Mouse (Mus musculus) urinary bladder, postnatal 10 days (tissue): Measurements from ENCODE around the gene Apoh.

ENCODE experiments used
- DNase-seq: peaks from one replicate; pipeline ENCODE4 v3.0.0; 2022; ENCODE audit warnings: low spot score

Apoh gene

DNA sequence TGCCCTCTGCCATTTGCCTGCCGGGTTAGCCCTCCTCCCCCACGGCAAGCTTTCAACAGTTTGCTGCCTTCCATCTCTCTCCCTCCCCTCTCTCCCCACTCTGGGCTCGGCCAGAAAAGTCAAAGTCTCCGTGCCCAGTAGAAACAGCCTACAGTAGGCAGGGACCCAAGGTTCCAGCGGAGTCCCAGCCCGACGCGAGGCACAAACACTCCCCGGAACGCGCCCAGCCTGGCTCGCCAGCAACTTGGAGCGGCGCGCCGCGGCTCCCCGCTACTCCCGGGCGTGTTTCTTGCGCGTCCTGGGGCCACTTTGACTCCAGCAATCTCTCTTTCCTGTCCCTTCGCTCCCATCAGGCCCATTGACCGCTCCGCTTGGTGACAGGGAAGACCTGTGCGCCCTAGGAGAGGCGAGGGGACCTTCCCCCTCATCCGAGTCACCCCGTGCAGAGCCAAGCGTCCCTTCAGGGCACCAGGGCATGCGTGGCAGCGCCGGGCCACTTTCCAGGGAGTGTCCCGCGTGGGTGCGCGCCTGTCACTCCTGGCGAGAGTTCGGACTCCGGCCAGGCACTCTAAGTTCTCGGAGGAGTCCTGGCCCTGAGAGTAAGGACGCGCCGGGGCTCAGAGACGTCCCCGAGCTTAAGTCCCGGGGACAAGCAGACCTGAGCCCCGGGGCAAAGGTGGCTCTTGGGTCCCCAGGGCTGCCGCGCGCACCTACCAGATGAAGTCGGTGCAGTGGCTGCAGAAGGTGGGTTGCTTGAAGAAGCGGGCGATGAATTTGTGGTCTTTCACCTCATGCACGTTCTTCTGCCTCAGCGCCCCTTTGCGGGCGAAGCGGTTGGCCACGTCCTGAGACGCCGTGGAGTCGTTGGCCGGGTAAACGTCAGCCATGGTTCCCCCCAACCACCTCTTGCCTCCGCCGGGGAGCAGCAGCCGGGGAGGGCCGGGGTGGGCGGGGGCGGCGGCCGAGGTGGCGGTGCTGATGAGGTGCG, at the start of gene Apoh:
TSS of gene Apoh (plus strand) at position 574 of the 988 bp plus-strand sequence.
- DNase-seq: no peak

DNA sequence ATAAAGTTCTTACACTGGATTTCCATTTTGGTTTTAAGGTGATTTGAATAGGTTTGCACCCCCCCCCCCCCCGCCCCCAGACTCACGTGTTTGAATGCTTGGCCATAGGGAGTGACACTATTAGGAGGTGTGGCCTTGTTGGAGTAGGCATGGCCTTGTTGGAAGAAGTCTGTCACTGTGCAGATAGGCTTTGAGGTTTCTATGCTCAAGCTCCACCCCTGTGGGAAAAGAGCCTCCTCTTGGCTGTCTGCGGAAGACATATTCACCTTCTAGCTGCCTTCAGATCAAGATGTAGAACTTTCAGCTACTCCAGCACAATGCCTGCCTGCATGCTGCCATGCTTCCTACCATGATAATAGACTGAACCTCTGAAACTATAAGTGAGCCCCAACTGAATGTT, 49.3 kb upstream of the Apoh start:
- no peak for DNase-seq

DNA sequence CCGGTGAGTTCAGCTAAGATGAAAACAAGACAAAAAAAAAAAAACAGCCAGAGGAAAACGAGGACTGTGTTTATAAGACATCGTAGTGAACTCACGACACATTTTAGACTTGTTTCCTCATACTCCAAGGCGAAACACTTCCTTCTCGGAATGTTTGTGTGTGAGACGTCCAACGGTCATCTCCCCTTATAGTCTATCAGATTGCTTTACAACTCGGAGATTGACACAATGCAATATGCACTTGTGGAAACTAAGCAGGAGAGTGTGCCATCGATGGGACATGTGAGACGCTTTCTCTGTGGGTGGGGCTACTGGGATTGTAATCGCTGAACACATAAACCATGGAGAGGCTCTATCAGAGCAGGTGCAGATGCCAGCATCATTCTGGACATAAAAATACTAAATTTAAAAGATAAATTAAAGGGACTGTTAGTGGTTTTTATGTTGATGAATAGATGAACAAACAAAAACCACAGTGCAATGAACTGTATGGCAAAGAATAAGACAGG, 48.8 kb upstream of the Apoh start:
- DNase-seq: no peak

DNA sequence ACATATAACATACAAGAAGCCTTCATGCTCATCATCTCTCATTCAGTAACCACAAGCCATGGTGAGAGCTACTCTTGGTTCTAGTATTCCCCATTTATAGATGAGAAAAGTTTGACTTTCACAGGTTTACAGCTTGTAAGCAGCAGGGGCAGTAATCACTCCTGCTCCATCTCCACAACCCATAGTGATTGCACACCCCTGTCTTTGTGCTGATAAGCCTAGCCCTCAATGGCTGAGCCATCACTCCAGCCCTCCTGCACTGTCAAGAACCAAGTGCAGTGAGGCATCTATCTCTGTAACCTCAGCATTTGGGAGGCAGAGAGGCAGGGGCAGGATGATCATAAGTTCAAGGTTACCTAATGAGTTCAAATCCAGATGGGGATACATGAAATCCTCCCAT, 47.8 kb upstream of the Apoh start:
- no peak for DNase-seq

DNA sequence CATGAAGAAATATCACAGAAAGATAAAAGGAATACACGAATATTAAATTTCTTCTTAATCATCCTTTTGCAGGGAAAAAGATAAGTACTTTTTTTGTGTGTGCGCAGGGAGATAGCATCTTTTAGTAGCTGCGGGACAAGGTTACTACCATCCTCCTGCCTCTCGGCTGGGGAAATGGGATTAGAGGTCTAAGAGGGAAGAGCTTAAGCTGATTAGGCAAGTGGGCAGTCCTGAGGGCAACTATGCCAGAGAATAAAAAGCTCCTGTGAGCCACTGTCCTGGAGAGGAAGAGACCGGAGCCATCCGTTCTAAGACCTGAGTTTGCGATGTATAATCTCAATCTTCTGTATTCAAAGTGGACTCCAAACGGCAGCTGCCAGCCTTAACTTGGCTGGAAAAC, 45.2 kb upstream of the Apoh start:
- DNase-seq: no peak

DNA sequence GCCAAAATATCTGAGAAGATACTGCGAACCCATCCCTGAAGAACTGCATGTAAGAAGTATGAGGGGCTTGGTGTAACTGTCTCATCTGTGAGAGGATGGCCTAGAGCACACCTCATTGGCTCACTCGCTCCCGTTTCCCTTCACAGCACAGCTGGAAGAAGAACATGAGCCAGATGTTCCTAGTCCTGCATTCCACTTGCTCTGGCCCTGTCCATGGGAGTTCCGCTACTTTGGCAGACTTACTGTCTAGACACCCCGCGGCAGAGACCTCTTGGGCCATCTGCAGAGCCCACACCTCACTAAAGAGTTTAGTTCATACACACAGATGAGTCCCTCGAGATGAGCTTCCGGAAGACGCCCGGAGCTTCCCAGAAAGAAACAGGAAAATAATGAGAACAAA, 43.2 kb upstream of the Apoh start:
- DNase-seq: no peak

DNA sequence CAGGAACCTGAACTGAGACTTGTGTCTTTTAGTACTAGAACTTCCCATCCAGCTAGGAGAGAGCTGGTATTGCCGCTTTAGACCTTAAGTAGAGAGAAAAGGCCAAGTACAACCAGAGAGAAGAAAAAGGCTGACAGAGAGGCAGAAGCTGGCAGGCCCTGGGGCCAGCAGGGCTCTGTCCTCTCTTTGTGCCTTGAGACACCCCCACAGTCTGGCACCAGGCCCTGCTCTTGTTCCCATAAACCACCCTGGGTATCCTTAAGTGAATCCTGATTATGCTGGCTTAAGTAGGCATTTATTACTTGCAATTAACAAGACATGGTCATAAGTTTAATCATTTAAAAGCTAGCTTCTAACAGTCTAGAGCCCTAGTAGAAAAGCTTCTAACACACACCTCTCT, 42.7 kb upstream of the Apoh start:
- no peak for DNase-seq

DNA sequence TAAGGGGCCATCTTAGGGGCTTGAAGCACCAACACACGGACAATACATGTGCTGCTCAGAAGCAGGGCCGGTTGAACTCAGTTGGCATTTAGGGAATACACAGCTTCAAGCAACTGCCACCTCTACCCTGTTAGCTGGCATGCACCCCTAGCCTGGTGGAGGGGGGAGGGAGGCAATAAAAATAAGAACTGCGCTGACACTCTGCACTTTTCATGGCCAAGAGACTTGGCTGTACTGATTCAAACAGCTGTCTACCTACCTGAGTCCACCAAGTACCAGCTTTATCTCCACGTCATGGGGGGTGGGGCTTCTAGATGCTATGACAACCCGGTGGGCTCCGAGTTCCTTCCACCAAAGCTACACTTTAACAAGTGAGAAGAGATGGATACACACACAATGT, 42.1 kb upstream of the Apoh start:
- no peak for DNase-seq

DNA sequence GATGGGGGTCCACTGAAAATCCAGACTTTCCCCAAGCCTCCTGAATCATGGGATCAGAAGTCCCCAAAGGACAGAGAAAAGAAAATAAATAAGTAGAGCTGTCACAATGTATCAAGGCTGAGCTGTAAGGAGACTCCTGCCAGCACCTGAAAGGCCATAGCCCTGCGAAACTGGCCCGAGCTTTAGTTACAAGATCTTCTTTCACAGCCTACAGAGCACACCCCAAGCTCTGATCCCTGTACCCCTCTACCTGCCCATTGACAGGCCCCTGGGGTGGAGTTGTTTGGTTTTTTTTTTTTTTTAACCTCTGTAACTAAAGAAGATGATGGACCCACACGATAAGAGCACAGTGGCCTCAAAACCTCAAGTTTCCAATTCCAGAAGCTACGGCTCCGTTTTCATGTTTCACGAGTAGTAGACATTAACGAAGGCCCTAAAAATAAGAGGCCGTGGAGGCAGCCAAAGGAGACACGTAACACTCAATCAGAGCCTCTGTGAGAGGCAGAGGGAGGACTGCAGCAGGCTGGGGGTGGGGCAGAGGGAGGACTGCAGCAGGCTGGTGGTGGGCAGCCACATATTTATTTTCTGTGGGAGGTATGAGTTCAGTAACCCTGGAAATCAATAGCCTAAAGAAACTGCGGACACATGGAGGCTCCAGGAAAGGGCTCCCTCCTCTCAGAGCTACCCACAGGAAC, 41.2 kb upstream of the Apoh start:
- DNase-seq: no peak

DNA sequence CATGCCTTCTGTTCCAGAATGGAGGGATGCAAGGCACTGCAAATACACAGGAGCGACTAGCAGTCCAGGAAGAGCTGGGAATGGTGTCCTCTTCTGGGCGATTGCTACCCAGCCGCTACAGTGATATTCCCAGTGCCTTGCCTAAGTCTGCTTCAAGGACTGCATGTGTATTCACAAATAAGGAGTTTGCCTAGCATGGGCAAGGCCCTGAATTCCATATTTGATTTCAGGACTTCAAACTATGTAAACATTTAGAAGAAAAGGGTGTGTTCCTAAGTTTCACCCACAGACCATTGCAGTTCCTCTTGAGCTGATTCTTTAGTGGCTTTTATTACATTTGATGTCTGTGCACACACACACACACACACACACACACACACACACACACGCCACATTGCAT, 39.4 kb upstream of the Apoh start:
- DNase-seq: no peak

DNA sequence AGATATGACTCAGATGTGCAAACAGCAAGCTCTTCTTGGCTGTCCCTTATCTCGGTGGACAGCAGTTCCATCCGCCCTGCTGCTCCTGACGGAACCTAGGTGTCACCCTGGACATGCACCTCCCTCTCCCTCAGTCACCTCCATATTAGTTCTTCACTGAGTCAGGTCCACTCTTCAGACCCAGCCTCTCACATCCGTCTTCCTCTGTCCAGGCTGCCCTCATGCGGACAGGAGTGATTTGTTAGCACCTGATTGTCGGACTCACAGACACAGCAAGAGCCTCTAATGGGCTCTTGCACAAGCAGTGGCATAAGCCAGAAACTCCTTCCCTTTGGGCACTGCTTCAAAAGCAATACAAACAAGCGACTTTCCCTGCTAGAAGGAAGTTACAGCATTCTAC, 35.9 kb upstream of the Apoh start:
- no peak for DNase-seq

DNA sequence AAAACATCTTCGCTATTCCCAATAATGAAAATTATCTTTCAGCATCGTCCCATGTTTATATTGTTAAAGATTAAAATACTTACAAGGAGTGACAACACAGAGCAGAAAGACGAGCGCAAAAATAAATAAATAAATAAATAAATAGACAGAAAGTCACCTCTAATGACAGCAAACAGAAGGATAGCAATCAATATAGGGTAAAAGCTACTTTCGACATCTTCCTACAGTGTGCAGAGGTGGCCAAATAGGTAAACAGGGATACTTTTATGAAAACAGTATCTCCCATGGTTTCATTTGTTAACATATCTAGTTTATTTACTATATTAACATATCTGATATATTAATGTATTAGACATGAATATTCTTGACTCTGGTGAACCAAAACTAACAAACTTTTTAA, 34.9 kb upstream of the Apoh start:
- no peak for DNase-seq

DNA sequence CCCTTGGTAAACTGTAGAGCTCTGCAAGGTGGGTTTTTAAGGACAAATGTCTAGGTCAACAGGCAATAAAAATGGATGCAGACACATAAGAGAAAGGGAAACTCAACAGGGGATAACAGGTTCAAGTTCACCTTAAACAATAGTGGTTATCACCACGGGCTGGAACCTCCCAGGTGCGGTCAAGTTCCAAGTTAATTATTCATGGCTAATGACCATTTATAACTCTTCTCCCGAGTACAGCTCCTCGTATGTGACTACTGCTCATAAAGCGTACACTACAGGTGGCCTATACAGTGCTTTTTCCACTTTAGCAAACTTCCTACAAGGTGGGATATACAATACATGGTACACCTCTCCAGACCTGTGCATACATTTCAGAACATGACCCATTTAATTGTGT, 33.4 kb upstream of the Apoh start:
- DNase-seq: no peak

DNA sequence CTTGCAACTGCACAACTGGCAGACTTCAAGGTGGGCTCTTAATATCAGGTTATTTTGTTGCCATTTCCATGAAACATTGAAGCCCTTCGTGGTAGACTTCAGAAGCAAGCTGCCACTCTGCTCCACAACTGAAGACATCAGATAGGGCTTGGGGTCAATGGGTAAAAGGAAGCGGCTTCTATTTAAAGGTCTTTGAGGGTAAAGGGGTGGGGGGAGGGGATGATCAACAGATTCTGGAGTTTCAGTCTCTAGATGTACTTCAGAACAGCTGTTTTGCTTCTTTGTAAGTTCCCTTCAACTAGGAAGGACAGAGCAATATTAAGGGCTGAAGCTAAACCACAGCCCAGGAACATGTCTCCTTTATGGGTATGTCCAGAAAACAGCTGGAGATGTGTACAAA, 31.2 kb upstream of the Apoh start:
- DNase-seq: no peak

DNA sequence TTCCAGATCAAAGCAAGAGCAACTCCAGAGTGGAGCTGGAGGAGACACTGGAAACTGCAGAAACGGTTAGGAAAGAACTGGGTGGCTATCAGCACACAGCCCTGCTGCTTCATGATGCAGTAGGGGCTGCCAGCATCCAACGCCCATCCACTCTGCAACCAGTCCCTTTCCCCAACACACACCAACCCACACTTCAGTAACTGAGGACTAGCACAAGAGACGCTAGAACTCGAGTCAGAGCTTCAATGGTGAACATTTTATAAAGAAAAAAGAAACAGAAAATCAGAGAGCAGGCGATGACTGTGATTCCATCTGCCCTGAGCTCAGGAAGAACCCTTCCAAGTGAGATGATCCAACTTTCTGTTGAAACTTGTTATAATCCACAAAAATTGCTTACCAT, 30.6 kb upstream of the Apoh start:
- no peak for DNase-seq

DNA sequence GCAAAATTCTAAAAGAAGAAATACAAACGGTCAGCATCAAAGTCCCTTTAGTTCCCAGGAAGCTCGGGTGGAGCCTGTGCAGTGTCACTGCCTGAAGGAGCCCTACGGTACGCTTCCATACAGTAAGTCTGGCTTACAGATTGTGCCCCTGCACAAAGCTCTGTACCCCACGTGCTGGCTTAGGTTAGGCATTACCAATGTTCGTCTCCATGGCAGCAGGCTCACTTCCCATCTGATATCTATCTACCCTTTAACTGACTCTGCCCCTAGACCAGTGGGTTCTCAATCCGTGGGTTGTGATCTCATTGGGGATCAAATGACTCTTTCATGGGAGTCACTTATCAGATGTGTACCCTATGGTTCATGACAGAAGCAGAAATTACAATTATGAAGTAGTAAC, 27.4 kb upstream of the Apoh start:
- DNase-seq: no peak

DNA sequence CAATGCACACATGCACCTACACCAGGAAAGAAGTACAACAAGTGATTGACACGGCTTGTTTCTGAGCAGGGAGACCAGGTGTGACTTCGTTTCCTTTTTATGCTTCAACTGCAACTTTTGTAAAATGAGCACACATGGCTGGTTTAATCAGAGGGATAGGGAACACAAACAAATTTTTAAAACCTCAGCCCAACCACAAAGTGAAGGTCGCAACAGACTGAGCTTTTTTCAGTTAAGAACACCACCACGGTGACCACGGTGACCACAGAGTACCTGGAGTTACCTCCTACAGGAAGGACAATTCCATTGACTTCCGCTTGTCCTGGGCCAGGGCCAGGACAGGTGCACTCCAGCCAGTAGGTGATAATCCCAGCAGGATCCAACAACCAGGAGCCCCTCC, 25.3 kb upstream of the Apoh start:
- no peak for DNase-seq

DNA sequence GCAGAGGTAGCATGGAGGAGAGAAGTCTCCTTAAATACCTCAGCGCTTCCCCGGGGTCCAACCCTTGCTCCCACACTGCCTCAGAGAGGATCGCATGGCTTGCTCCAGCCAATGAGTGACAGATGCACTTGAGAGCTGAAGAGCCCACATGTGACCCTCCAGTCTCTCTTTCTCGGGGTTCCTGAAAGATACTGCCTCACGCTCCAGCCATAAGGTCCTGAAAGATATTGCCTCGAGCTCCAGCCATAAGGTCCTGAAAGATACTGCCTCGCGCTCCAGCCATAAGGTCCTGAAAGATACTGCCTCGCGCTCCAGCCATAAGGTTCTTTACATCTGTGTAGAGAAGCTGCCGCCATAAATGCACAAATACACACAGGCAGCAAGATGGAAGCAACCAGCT, 24.0 kb upstream of the Apoh start:
- DNase-seq: no peak

DNA sequence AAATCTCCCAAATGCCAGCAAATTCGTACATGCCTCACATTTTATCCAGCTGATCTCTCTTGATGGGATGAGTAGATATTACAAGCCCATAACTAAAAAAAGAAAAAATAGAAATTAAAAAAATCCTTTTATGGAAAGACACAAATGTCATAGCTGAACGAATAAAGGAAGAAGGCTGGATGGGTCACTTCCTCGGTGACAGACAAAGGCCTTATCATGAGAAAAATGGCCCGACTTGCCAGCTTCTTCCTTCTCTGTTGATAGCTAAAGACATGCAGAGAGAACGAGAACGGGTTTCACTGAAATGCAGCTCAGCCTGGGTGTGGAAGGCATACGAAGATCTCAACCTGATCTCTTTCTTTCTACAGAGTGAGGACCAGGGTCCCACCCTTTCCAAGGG, 22.6 kb upstream of the Apoh start:
- no peak for DNase-seq

DNA sequence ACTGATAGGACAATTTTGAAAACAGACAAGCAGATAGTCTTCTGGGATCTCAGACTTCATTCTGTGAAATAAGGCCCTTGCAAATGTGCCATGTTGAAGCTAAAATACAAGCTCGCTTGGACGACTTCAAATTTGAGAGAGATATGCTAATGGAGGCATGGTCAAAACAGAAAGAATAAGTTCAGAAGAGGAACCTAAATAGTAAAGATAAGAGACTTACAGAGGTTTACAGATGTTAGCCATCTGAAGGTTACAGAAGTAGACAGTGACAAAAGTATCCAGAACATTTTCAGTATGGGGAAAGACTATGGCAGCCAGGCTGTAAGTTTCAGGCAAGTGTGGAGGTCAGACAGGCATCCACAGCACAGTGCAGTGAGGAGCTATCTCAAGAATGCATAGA, 21.0 kb upstream of the Apoh start:
- no peak for DNase-seq

DNA sequence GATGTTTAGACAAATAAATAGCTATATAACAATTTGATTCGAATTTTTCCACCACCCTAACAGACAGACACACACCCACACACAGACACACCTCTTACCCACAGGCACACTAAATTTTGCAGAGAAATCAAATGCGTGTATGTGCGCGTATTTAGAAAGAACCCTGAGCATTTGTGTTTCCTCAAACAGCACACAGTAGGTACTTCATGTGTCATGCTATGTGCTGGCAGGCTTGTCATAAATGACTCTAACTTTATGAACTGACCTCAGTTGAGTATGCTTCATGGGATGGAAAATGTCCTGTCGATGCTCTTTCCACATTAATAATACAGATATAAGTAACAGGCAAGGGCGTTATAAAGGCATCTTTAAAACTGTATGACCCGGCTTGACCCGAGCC, 17.2 kb upstream of the Apoh start:
- no peak for DNase-seq

DNA sequence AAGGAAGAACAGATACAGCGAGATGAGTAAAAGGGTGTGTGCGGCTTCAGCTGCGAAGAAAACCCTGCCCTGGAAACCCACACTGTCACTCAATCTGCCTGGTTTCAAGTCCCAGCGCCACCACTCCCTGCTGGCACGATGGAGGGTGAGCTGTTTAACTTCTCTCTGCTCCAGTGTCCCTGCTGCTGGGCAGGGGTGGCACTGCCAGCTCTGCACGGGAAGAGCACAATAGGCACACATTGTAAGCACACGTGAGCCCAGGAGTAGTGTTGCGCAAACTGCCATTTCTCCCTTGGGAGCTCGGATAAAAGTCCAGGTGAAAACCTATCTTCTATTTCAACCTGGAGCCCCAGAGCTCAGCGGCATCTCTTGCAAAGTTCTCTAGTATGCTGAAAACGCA, 12.3 kb upstream of the Apoh start:
- DNase-seq: no peak

DNA sequence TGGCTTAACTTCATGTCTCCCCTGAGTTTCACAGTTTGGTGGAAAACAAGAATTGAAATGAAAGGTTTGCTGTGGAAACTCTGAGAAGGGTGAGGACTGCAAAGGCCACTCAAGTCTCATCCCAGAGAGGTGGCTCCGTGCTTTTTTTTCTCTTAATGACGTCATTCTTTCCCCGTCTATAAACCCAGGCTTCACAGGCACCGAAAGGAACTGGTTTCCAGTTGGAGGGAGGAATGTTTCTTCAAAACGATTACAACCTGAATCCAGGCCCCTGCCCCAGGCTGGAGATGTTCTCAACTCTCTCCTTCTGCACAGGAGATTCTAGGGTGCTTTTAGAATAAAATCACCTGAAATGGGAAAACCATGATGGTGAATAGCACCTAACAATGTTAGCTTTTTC, 10.1 kb upstream of the Apoh start:
- DNase-seq: no peak
